15 mouse cellular contexts compared by ENCODE assay signal in the genomic region with DNA sequence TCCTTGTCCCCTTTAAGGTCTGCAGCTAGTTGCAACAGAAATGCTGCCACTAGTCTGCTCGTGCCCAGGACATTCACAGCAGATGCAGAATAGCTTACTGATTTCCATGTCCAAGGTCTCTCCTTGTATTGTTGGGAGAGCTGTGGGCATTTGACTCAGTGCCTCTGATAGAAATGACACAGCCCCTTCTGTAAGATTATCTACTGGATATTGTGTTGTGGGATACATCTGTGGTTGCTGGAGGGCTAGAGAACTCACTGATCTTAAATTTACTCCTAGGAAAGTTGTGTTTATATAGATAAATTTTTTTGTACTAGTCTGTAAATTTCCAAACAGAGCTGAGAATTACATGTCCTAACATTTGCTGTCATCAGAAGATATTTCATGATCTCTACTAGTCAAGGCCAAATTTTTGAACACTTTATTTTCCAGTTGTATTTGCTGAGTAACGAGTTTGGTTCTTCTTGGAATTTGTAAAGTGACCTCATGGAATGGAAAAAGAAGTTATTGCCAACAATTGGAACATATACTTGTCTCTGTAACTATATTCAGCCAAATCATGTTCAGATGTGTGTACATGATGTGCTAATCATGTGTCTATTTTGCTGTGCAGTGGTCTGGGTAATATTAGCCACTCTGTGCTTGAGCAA.
A peak's percentile ranks its signal among the peaks of the same experiment; 100 is the strongest.
DNase-seq lines count a peak whose midpoint lies in the region; TF ChIP-seq lines count a peak whose summit lies in the region.
"Had no signal": no experiment of that assay in that cellular context is flagged by ENCODE, and none has a peak within 500 bp of the region (broad histone marks: within the 10 kb centered on the region; RNA-seq: fewer than 3 reads in every experiment).

No protein-coding gene starts in this region.

- H3ac ChIP-seq in C2C12 (ENCODE audit: control insufficient read depth, insufficient read length, low read depth) = peak overlapping the region; percentile 20

- H3K79me2 ChIP-seq in C2C12 (ENCODE audit: control insufficient read depth, insufficient read depth) = no peaks in the 10 kb centered on the region

- no peaks in the 10 kb centered on the region for H3K36me3 ChIP-seq in C2C12 (ENCODE audit: control insufficient read depth, insufficient read depth)
- H3K36me3 ChIP-seq: midbrain, embryonic 12.5 days; neural tube, embryonic 15.5 days had no signal

- DNase-seq in adrenal gland, adult (ENCODE audit: inconsistent age in 2 of 2, low spot score in 1 of 2) = peak; percentile 18 to 82
- no peak for DNase-seq in adrenal gland, postnatal 4 days (ENCODE audit: low spot score in 2 of 2)
- DNase-seq in layer of hippocampus, adult 11-12 months (ENCODE audit: low spot score) = peak; percentile 1
- no peak for DNase-seq in layer of hippocampus, adult 9-10 months (ENCODE audit: low spot score)
- DNase-seq in fibroblast of lung, adult 2 months (ENCODE audit: low read depth) = peak; percentile 23
- DNase-seq in cerebellum, postnatal 14 days = no peak
- DNase-seq in thymus, postnatal 36 days = no peak
- DNase-seq: cerebellum, adult 2 months; kidney, adult 9 months; liver; liver, postnatal 0 days; right cerebral cortex, postnatal 25 days had no signal

- H3K79me3 ChIP-seq in C2C12 (ENCODE audit: low read depth) = no peaks in the 10 kb centered on the region

- H3K27me3 ChIP-seq in C2C12 (ENCODE audit: control insufficient read depth, insufficient read depth, insufficient read length) = no peaks in the 10 kb centered on the region
- H3K27me3 ChIP-seq: midbrain, embryonic 12.5 days; neural tube, embryonic 15.5 days had no signal

- H3K4me3 ChIP-seq in C2C12 (ENCODE audit: insufficient read depth, poor library complexity, severe bottlenecking) = no peak overlapping the region
- H3K4me3 ChIP-seq: midbrain, embryonic 12.5 days; neural tube, embryonic 15.5 days had no signal

- TF ChIP-seq CTCF in C2C12 (IDR thresholded peaks at IDR 0.05; ENCODE audit: control insufficient read depth, insufficient read depth, insufficient read length) = no peak

TF ChIP-seq in C2C12, 6 proteins besides CTCF, POLR2A, EP300 and RAD21:
- no peak for TF ChIP-seq FOSL1 (IDR thresholded peaks at IDR 0.05; ENCODE audit: insufficient read depth, low read length, poor library complexity, severe bottlenecking)
- TF ChIP-seq MYOG (IDR thresholded peaks at IDR 0.05; ENCODE audit: control insufficient read depth, extremely low read depth, insufficient read length) = no peak
- no peak for TF ChIP-seq CEBPB (IDR thresholded peaks at IDR 0.05; ENCODE audit: low read depth)
- TF ChIP-seq MYOD1 (IDR thresholded peaks at IDR 0.05; ENCODE audit: control insufficient read depth, insufficient read length, low read depth) = no peak
TF ChIP-seq in C2C12: peak in this region for 0.

Comparison
In these comparisons a context has a peak if more than half of its experiments do, and no peak if none do; other contexts are left out.
1. DNase-seq: peak in adrenal gland, adult (2 of 2), layer of hippocampus, adult 11-12 months (single experiment) and fibroblast of lung, adult 2 months (single experiment); none in adrenal gland, postnatal 4 days (0 of 2), layer of hippocampus, adult 9-10 months (single experiment), cerebellum, postnatal 14 days (0 of 2) and thymus, postnatal 36 days (0 of 2).